In the genomic region with DNA sequence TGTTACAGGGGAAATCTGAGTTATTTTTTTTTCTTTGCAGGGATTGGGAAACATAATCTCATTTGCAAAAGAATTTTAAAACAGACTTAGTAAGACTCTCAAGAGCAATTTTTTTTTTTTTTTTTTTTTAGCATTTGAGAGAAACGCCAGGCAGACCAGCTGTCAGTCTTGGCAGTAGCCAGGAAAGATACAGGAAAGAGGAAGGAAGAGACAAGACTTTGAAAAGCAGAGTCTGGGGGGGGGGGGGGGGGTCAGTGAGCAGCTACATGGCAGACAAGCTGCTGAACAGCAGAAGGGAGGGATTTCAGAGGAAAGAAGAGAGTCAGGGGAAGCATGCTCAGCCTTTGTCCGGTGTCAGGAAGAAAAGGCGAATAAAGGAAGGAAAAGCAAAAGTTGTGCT, we compare ENCODE assay signal across 13 mouse cellular contexts.
DNase-seq lines count a peak whose midpoint lies in the region; ATAC-seq and TF ChIP-seq lines count a peak whose summit lies in the region.
"Had no signal": no experiment of that assay in that cellular context is flagged by ENCODE, and none has a peak within 500 bp of the region (broad histone marks: within the 10 kb centered on the region; RNA-seq: fewer than 3 reads in every experiment).

No protein-coding gene starts in this region.

- H3K4me2 ChIP-seq in heart, embryonic 13.5 days = peak overlapping the region; percentile 44
- H3K4me2 ChIP-seq in liver, embryonic 16.5 days (ENCODE audit: low read depth, low read length) = peak overlapping the region; percentile 42
- H3K4me2 ChIP-seq: embryonic facial prominence, embryonic 12.5 days; limb, embryonic 12.5 days had no signal

- H3K27ac ChIP-seq in heart, embryonic 13.5 days (replicated peaks) = no peak overlapping the region
- peak overlapping the region; percentile 13 for H3K27ac ChIP-seq in liver, embryonic 16.5 days (ENCODE audit: low read length)
- H3K27ac ChIP-seq in limb, embryonic 10.5 days = no peak overlapping the region
- H3K27ac ChIP-seq: embryonic facial prominence, embryonic 12.5 days; hindbrain, embryonic 10.5 days; limb, embryonic 12.5 days had no signal

- no peak overlapping the region for H3K9ac ChIP-seq in heart, embryonic 13.5 days
- H3K9ac ChIP-seq in liver, embryonic 16.5 days (ENCODE audit: low read depth, low read length) = peak overlapping the region; percentile 9
- H3K9ac ChIP-seq: embryonic facial prominence, embryonic 12.5 days; limb, embryonic 12.5 days had no signal

- TF ChIP-seq CTCF in brain, embryonic 14.5 days (IDR thresholded peaks at IDR 0.05; ENCODE audit: borderline replicate concordance, extremely low read depth, insufficient read depth, insufficient read length) = no peak

- peaks cover 30% of the 10 kb centered on the region for H3K4me1 ChIP-seq in heart, embryonic 13.5 days
- peaks cover 24% of the 10 kb centered on the region for H3K4me1 ChIP-seq in liver, embryonic 16.5 days (ENCODE audit: control insufficient read depth, low read depth, low read length)
- peaks cover 8% of the 10 kb centered on the region; the same call in 1 of the 2 replicates for H3K4me1 ChIP-seq in limb, embryonic 10.5 days
- H3K4me1 ChIP-seq: limb, embryonic 12.5 days had no signal

- DNase-seq in kidney, postnatal 10 days = peak; percentile 28
- no peak for DNase-seq in kidney, adult 9 months
- peak; percentile 68 for DNase-seq in brain, embryonic 14.5 days (ENCODE audit: low read depth)
- DNase-seq in limb, embryonic 10.5 days (ENCODE audit: low spot score) = no peak
- DNase-seq in adrenal gland, adult 18-20 months (ENCODE audit: low spot score in 2 of 2) = no peak
- DNase-seq: cerebellum, adult 8-10 months; kidney, adult 11 months had no signal

- H3K27me3 ChIP-seq in heart, embryonic 13.5 days (replicated peaks) = no peaks in the 10 kb centered on the region
- no peaks in the 10 kb centered on the region for H3K27me3 ChIP-seq in liver, embryonic 16.5 days (ENCODE audit: control insufficient read depth, insufficient read depth, low read depth, low read length)
- no peaks in the 10 kb centered on the region for H3K27me3 ChIP-seq in limb, embryonic 10.5 days (ENCODE audit: low read depth, poor library complexity, severe bottlenecking)
- H3K27me3 ChIP-seq: embryonic facial prominence, embryonic 12.5 days; limb, embryonic 12.5 days had no signal

- no peaks in the 10 kb centered on the region for H3K36me3 ChIP-seq in heart, embryonic 13.5 days
- H3K36me3 ChIP-seq in liver, embryonic 16.5 days (ENCODE audit: control insufficient read depth, insufficient read depth) = no peaks in the 10 kb centered on the region
- H3K36me3 ChIP-seq in limb, embryonic 10.5 days = no peaks in the 10 kb centered on the region
- H3K36me3 ChIP-seq: embryonic facial prominence, embryonic 12.5 days; hindbrain, embryonic 10.5 days; limb, embryonic 12.5 days had no signal

- 18% methylated on average over 3 of the region's 3 CpGs for WGBS in heart, embryonic 13.5 days
- 8% methylated on average over 3 of the region's 3 CpGs for WGBS in liver, embryonic 16.5 days (ENCODE audit: insufficient replicate concordance)
- 42% methylated on average over 3 of the region's 3 CpGs for WGBS in limb, embryonic 10.5 days

- no peak overlapping the region; the same call in 1 of the 2 replicates for H3K4me3 ChIP-seq in heart, embryonic 13.5 days
- no peak overlapping the region for H3K4me3 ChIP-seq in liver, embryonic 16.5 days (ENCODE audit: low read depth, low read length)
- no peak overlapping the region for H3K4me3 ChIP-seq in limb, embryonic 10.5 days
- H3K4me3 ChIP-seq: embryonic facial prominence, embryonic 12.5 days; hindbrain, embryonic 10.5 days; limb, embryonic 12.5 days; myocyte had no signal

- TF ChIP-seq POLR2A in brain, embryonic 14.5 days (IDR thresholded peaks at IDR 0.05; ENCODE audit: borderline replicate concordance, extremely low read depth, insufficient read depth, insufficient read length, poor library complexity, severe bottlenecking) = no peak

- no peak for ATAC-seq in heart, embryonic 13.5 days (ENCODE audit: extremely low read depth, insufficient number of reproducible peaks, low FRiP score, low TSS enrichment)
- no peak for ATAC-seq in liver, embryonic 16.5 days (ENCODE audit: low read depth)

- no peaks in the 10 kb centered on the region for H3K9me3 ChIP-seq in heart, embryonic 13.5 days
- no peaks in the 10 kb centered on the region for H3K9me3 ChIP-seq in liver, embryonic 16.5 days (replicated peaks; ENCODE audit: control insufficient read depth, low read length)
- no peaks in the 10 kb centered on the region for H3K9me3 ChIP-seq in limb, embryonic 10.5 days (replicated peaks)
- H3K9me3 ChIP-seq: embryonic facial prominence, embryonic 12.5 days; hindbrain, embryonic 10.5 days; limb, embryonic 12.5 days had no signal

Comparison
In these comparisons a context has a peak if more than half of its experiments do, and no peak if none do; other contexts are left out.
1. DNase-seq: peak in kidney, postnatal 10 days (single experiment) and brain, embryonic 14.5 days (single experiment); none in kidney, adult 9 months (single experiment), limb, embryonic 10.5 days (single experiment) and adrenal gland, adult 18-20 months (0 of 2).